Mouse (Mus musculus): ENCODE results near the gene Mrgpra6. TPM values are rescaled to one million over a fixed set of nuclear protein-coding genes. Genes with fewer than 3 reads are reported as not detected.
A peak's percentile ranks its signal among the peaks of the same experiment; 100 is the strongest.

The Mrgpra6 gene
- polyA plus RNA-seq (2016; fragmentation: Nextera tagmentation; extraction: Ambion mirVana), result not detected in 2 replicates

GRCm38 (mm10) chr7:47204830-47205229 lies at the start of gene Mrgpra6:
Mrgpra6 (minus strand) TSS chr7:47204920.
- Histone ChIP-seq H3K9me3 (no peaks in the 10 kb centered on the region), H3K27me3 (no peaks in the 10 kb centered on the region), H3K4me1 (no peaks in the 10 kb centered on the region), H3K9ac (no peak within 1 kb of the TSS), H3K36me3 (replicated peaks) (no peaks in the 10 kb centered on the region), H3K4me2 (no peak within 1 kb of the TSS), H3K4me3 (replicated peaks) (no peak within 1 kb of the TSS), H3K27ac (no peak within 1 kb of the TSS)
- 76% methylated on average over 4 of the region's 4 CpGs for WGBS
- ATAC-seq (ENCODE audit: low FRiP score), result no peak

DNA sequence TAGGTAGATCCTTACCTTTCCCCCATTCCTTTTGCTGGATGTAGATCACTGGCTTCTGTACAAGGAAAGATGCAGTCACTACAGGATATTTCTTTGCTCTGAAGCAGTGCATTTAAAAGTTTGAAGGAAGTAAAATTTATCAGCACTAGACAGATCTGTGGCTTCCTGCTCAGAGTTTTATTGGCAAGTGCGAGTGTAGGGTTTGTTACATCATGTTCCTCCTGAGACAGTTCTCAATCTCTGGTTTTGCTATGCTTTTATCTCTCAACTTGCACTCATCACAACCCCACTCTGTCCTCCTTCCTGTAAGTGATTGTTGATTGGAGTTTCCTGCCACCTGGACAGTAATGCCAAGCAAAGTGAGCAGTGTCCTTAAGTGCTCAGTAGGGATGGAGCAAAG lies 48.0 kb upstream of the Mrgpra6 start, which contains the start of gene Mrgpra9:
Gene Mrgpra9, minus strand, starts transcription at position 79 of the 400 bp plus-strand sequence.
- Histone ChIP-seq H3K27me3 (no peaks in the 10 kb centered on the region), H3K4me1 (no peaks in the 10 kb centered on the region), H3K9me3 (no peaks in the 10 kb centered on the region), H3K4me3 (replicated peaks) (no peak within 1 kb of the TSS), H3K27ac (no peak within 1 kb of the TSS), H3K4me2 (no peak within 1 kb of the TSS), H3K36me3 (replicated peaks) (no peaks in the 10 kb centered on the region), H3K9ac (no peak within 1 kb of the TSS)
- 62% methylated on average over 1 of the region's 1 CpGs for WGBS
- no peak for ATAC-seq (ENCODE audit: low FRiP score)

GRCm38 (mm10) chr7:47244658-47245057 lies 39.9 kb upstream of the Mrgpra6 start:
- Histone ChIP-seq H3K9ac (no peak overlapping the region), H3K36me3 (replicated peaks) (no peaks in the 10 kb centered on the region), H3K9me3 (no peaks in the 10 kb centered on the region), H3K4me3 (replicated peaks) (no peak overlapping the region), H3K4me2 (no peak overlapping the region), H3K27me3 (no peaks in the 10 kb centered on the region), H3K27ac (no peak overlapping the region), H3K4me1 (no peaks in the 10 kb centered on the region)
- 59% methylated on average over 3 of the region's 3 CpGs for WGBS
- ATAC-seq (ENCODE audit: low FRiP score), result no peak

GRCm38 (mm10) chr7:47195271-47195670 lies 9.4 kb downstream of the Mrgpra6 start:
- H3K4me3 ChIP-seq (replicated peaks), result no peak overlapping the region
- H3K27me3 ChIP-seq, result no peaks in the 10 kb centered on the region
- H3K4me2 ChIP-seq, result no peak overlapping the region
- no peaks in the 10 kb centered on the region for H3K9me3 ChIP-seq
- WGBS, result 59% methylated on average over 1 of the region's 1 CpGs
- H3K9ac ChIP-seq, result no peak overlapping the region
- H3K27ac ChIP-seq, result no peak overlapping the region
- no peak for ATAC-seq (ENCODE audit: low FRiP score)
- no peaks in the 10 kb centered on the region for H3K4me1 ChIP-seq
- H3K36me3 ChIP-seq (replicated peaks), result no peaks in the 10 kb centered on the region

- ATAC-seq (ENCODE audit: low FRiP score), result no peak
- Histone ChIP-seq H3K9ac (no peak overlapping the region), H3K4me3 (replicated peaks) (no peak overlapping the region), H3K4me1 (no peaks in the 10 kb centered on the region), H3K9me3 (no peaks in the 10 kb centered on the region), H3K36me3 (replicated peaks) (no peaks in the 10 kb centered on the region), H3K27me3 (no peaks in the 10 kb centered on the region), H3K27ac (no peak overlapping the region), H3K4me2 (no peak overlapping the region)
- 78% methylated on average over 5 of the region's 5 CpGs for WGBS
These were observed 33.9 kb downstream of the Mrgpra6 start for GRCm38 (mm10) chr7:47170814-47171213.

- ATAC-seq (ENCODE audit: low FRiP score), result no peak
- Histone ChIP-seq H3K27ac (no peak overlapping the region), H3K4me3 (replicated peaks) (no peak overlapping the region), H3K9ac (no peak overlapping the region), H3K4me1 (no peaks in the 10 kb centered on the region), H3K27me3 (no peaks in the 10 kb centered on the region), H3K4me2 (no peak overlapping the region), H3K9me3 (no peaks in the 10 kb centered on the region), H3K36me3 (replicated peaks) (no peaks in the 10 kb centered on the region)
- 72% methylated on average over 4 of the region's 4 CpGs for WGBS
These were observed 39.7 kb downstream of the Mrgpra6 start for GRCm38 (mm10) chr7:47165028-47165427.

GRCm38 (mm10) chr7:47163203-47163602 lies 41.5 kb downstream of the Mrgpra6 start:
- ATAC-seq (ENCODE audit: low FRiP score), result no peak
- Histone ChIP-seq H3K9ac (no peak overlapping the region), H3K27ac (no peak overlapping the region), H3K4me1 (0 out of 2 replicates have a peak, but pooled peaks cover 3% of the 10 kb centered on the region), H3K9me3 (no peaks in the 10 kb centered on the region), H3K4me2 (no peak overlapping the region), H3K27me3 (no peaks in the 10 kb centered on the region), H3K36me3 (replicated peaks) (no peaks in the 10 kb centered on the region), H3K4me3 (replicated peaks) (no peak overlapping the region)
- 80% methylated on average over 4 of the region's 4 CpGs for WGBS

DNA sequence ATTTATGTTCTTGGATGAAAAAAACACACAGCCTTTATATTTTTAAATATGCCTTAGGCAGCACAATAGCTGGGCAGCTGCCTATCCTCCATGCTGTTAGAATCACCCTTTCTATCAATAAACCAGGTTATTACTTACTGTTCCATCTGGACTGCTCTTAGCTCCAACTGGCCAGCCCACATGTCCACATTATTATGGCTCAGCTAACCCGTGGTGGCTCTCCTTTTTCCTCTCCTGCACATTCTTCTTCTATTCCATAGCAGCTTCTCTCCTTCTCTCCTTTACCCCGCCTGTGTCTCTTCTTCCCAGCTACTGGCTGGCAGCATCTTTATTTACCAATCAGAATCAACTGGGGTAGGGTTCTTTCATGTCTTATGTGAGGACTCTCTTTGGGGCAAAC lies 46.3 kb downstream of the Mrgpra6 start:
- no peaks in the 10 kb centered on the region for H3K27me3 ChIP-seq
- H3K9me3 ChIP-seq, result no peaks in the 10 kb centered on the region
- H3K9ac ChIP-seq, result no peak overlapping the region
- no peak for ATAC-seq (ENCODE audit: low FRiP score)
- H3K4me1 ChIP-seq, result 0 out of 2 replicates have a peak, but pooled peaks cover 3% of the 10 kb centered on the region
- no peak overlapping the region for H3K4me2 ChIP-seq
- H3K4me3 ChIP-seq (replicated peaks), result no peak overlapping the region
- WGBS, result 60% methylated on average over 2 of the region's 2 CpGs
- H3K36me3 ChIP-seq (replicated peaks), result no peaks in the 10 kb centered on the region
- no peak overlapping the region for H3K27ac ChIP-seq

DNA sequence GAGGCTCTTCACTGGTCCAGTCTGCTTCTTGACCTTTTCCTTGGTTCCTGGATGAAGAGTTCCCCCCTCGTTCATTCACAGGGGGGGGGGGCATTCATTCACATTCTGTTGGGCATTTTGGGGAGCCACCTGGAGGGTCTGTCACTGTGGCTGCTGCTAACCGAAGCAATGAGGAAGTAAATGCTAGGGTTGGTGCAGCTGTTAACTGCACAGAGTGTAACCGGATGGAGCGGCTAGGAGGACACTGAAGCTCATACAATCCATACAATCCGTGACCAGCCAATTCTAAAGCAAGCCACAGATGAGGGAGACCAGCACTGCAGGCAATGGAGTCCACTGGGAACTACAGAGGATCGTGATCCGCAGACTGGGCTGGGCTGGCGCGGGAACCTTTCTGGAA lies 47.0 kb downstream of the Mrgpra6 start:
- no peak overlapping the region for H3K4me2 ChIP-seq
- H3K4me1 ChIP-seq, result 0 out of 2 replicates have a peak, but pooled peaks cover 3% of the 10 kb centered on the region
- H3K27me3 ChIP-seq, result no peaks in the 10 kb centered on the region
- no peak overlapping the region for H3K9ac ChIP-seq
- H3K36me3 ChIP-seq (replicated peaks), result no peaks in the 10 kb centered on the region
- H3K9me3 ChIP-seq, result no peaks in the 10 kb centered on the region
- 89% methylated on average over 9 of the region's 9 CpGs for WGBS
- H3K4me3 ChIP-seq (replicated peaks), result no peak overlapping the region
- no peak for ATAC-seq (ENCODE audit: low FRiP score)
- H3K27ac ChIP-seq, result no peak overlapping the region

GRCm38 (mm10) chr7:47155849-47156248 lies 48.9 kb downstream of the Mrgpra6 start:
- 83% methylated on average over 2 of the region's 2 CpGs for WGBS
- Histone ChIP-seq H3K4me2 (no peak overlapping the region), H3K27ac (no peak overlapping the region), H3K4me3 (replicated peaks) (no peak overlapping the region), H3K9me3 (no peaks in the 10 kb centered on the region), H3K4me1 (0 out of 2 replicates have a peak, but pooled peaks cover 3% of the 10 kb centered on the region), H3K9ac (no peak overlapping the region), H3K36me3 (replicated peaks) (no peaks in the 10 kb centered on the region), H3K27me3 (no peaks in the 10 kb centered on the region)
- ATAC-seq (ENCODE audit: low FRiP score), result no peak

DNA sequence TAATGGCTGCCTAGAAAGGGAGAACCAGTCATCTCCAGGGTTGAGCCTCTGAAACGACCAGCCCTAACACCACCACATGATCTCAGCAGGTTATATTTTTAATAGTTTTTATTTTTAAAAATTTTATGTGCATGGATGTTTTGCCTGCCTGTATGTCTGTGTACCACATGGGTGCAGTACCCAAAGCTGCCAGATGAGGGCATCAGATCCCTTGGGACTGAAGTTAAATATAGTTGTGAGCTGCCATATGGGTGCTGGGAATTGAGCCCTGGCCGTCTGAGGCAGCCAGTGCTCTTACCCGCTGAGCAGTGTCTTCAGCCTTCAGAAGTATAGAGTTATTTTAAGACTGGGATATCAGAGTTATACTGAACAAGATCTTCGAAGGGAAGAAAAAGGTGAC lies 49.3 kb downstream of the Mrgpra6 start:
- ATAC-seq (ENCODE audit: low FRiP score), result no peak
- Histone ChIP-seq H3K9me3 (no peaks in the 10 kb centered on the region), H3K4me3 (replicated peaks) (no peak overlapping the region), H3K36me3 (replicated peaks) (no peaks in the 10 kb centered on the region), H3K27ac (no peak overlapping the region), H3K9ac (no peak overlapping the region), H3K4me1 (0 out of 2 replicates have a peak, but pooled peaks cover 3% of the 10 kb centered on the region), H3K27me3 (no peaks in the 10 kb centered on the region), H3K4me2 (no peak overlapping the region)
- 88% methylated on average over 4 of the region's 4 CpGs for WGBS

DNA sequence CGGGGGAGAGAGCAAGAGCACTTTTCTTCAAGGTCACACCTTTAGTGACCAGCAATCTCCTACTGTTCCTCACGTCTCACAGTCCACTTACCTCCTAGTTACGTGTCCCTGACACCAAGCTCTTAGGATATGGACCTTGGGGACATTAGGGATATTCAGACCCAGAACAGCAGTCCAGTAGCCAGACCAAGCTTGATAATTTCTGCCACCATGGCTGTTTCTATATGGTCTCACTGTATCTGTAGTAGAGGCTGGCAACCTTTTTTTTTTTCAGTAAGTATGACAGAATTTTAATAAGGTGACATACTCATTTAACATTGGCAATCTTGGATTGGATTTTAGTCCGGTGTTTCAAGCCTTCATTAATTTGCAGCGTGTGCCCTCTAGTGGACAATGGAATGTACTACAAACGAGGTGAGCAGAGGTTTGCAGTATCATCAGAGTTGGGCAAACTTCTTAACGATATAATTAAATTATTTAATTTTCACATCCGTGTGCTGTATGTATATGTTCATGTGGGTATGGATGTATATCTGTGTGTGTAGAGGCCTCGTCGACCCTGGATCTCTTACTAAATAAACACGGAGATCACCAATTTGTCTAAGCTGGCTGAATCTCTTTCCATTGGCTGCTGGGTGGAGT lies 54.2 kb downstream of the Mrgpra6 start:
- ATAC-seq (ENCODE audit: low FRiP score), result peak; percentile 23; the same call in 1 of the 2 replicates
- WGBS, result 17% methylated on average over 11 of the region's 11 CpGs
- Histone ChIP-seq H3K27me3 (no peaks in the 10 kb centered on the region), H3K4me2 (no peak overlapping the region), H3K9ac (no peak overlapping the region), H3K9me3 (no peaks in the 10 kb centered on the region), H3K4me3 (replicated peaks) (no peak overlapping the region), H3K27ac (no peak overlapping the region), H3K4me1 (no peaks in the 10 kb centered on the region), H3K36me3 (replicated peaks) (no peaks in the 10 kb centered on the region)

DNA sequence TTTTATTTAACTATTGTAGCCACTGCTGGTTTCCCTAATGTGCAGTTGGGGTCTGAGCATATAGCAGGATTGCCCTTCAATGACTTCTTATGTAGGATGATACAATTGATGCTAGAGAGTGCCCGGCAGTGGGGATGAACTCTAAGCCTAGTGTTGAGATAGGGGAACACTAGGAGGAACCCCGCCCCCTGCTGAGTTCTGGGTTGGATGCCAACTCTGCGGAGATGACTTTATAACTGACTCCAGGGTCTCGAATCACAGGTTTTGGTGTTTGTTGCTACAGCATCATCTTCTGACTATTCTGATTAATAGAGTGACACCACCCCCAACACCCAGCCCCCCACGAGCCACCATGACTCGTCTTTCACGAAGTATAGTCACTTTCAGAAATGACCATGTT lies 56.4 kb downstream of the Mrgpra6 start:
- H3K27me3 ChIP-seq, result no peaks in the 10 kb centered on the region
- no peak for ATAC-seq (ENCODE audit: low FRiP score)
- no peak overlapping the region for H3K4me3 ChIP-seq (replicated peaks)
- H3K4me2 ChIP-seq, result no peak overlapping the region
- no peaks in the 10 kb centered on the region for H3K4me1 ChIP-seq
- no peak overlapping the region for H3K9ac ChIP-seq
- H3K27ac ChIP-seq, result no peak overlapping the region
- 85% methylated on average over 7 of the region's 7 CpGs for WGBS
- H3K9me3 ChIP-seq, result no peaks in the 10 kb centered on the region
- no peaks in the 10 kb centered on the region for H3K36me3 ChIP-seq (replicated peaks)

Measured in forebrain, embryonic 12.5 days (tissue).